Mouse (Mus musculus) liver, embryonic 16.5 days (tissue): ENCODE measurements around the gene Cer1. TPM values are rescaled to one million over a fixed set of nuclear protein-coding genes. Genes with fewer than 3 reads are reported as not detected.

Experiments used
- ATAC-seq: fragments of 200-750 bp; cut with Nextera tagmentation; 2 replicates; pipeline ENCODE4 v1.8.0; 2017; ENCODE audit warnings: low read depth, mild to moderate bottlenecking, moderate number of reproducible peaks, moderate library complexity
- H3K27ac ChIP-seq: fragments of 300-500 bp; sonication (generic); 2 replicates; pipeline ENCODE4 v1.5.1; 2014; ENCODE audit warnings: mild to moderate bottlenecking, low read length
- H3K27me3 ChIP-seq: fragments of 300-500 bp; sonication (generic); 2 replicates; pipeline ENCODE4 v1.6.1; 2014; ENCODE audit warnings: low read depth, low read length, mixed read lengths; ENCODE audit not compliant: control insufficient read depth, insufficient read depth
- H3K36me3 ChIP-seq: fragments of 300-500 bp; sonication (generic); 2 replicates; pipeline ENCODE4 v1.6.1; 2014; ENCODE audit warnings: mild to moderate bottlenecking; ENCODE audit not compliant: control insufficient read depth, insufficient read depth
- H3K4me1 ChIP-seq: fragments of 300-500 bp; sonication (generic); 2 replicates; pipeline ENCODE4 v1.6.1; 2014; ENCODE audit warnings: low read depth, low read length, mixed read lengths; ENCODE audit not compliant: control insufficient read depth
- H3K4me2 ChIP-seq: fragments of 300-500 bp; sonication (generic); 2 replicates; pipeline ENCODE4 v1.6.1; 2014; ENCODE audit warnings: low read depth, low read length, mixed read lengths
- H3K4me3 ChIP-seq: fragments of 300-500 bp; sonication (generic); 2 replicates; pipeline ENCODE4 v1.5.1; 2014; ENCODE audit warnings: low read depth, mild to moderate bottlenecking, low read length
- H3K9ac ChIP-seq: fragments of 300-500 bp; sonication (generic); 2 replicates; pipeline ENCODE4 v1.6.1; 2014; ENCODE audit warnings: low read depth, low read length
- H3K9me3 ChIP-seq: fragments of 300-500 bp; sonication (generic); replicated peaks from 2 replicates; pipeline ENCODE4 v1.6.1; 2016; ENCODE audit warnings: low read length; ENCODE audit not compliant: control insufficient read depth
- WGBS: fragments of 180-500 bp; shearing (Covaris S2); extraction: QIAGEN DNeasy Blood & Tissue Kit; methylation state at CpG from one replicate; pipeline ENCODE4 v1.1.7; 2014; ENCODE audit not compliant: insufficient replicate concordance; 5-methylcytosine and 5-hydroxymethylcytosine counted together
- polyA plus RNA-seq: library from polyadenylated mRNA; unstranded; fragments of >200 nt; fragmentation: Nextera tagmentation; extraction: Ambion mirVana; gene quantifications from 2 replicates; pipeline ENCODE4 v1.2.1, GENCODE M21; 2015

Gene Cer1
- polyA plus RNA-seq, 1 experiment from 2014 or later, result not detected

GRCm38 (mm10) chr4:82914601-82915143 lies 29.7 kb upstream of the Cer1 start:
- H3K4me2 ChIP-seq, result no peak overlapping the region
- H3K4me1 ChIP-seq, result no peaks in the 10 kb centered on the region
- no peak overlapping the region for H3K4me3 ChIP-seq
- no peaks in the 10 kb centered on the region for H3K27me3 ChIP-seq
- no peaks in the 10 kb centered on the region for H3K9me3 ChIP-seq
- ATAC-seq, result no peak
- 66% methylated on average over 11 of the region's 11 CpGs for WGBS
- H3K27ac ChIP-seq, result no peak overlapping the region
- no peaks in the 10 kb centered on the region for H3K36me3 ChIP-seq
- H3K9ac ChIP-seq, result no peak overlapping the region

- Histone ChIP-seq H3K9ac (no peak overlapping the region), H3K4me2 (no peak overlapping the region), H3K27ac (no peak overlapping the region), H3K27me3 (no peaks in the 10 kb centered on the region), H3K4me1 (no peaks in the 10 kb centered on the region), H3K9me3 (no peaks in the 10 kb centered on the region), H3K4me3 (no peak overlapping the region), H3K36me3 (no peaks in the 10 kb centered on the region)
- WGBS, result 79% methylated on average over 10 of the region's 10 CpGs
- no peak for ATAC-seq
Measured at GRCm38 (mm10) chr4:82895227-82895626, 10.3 kb upstream of the Cer1 start.

GRCm38 (mm10) chr4:82892247-82892646 lies 7.3 kb upstream of the Cer1 start:
- Histone ChIP-seq H3K9me3 (no peaks in the 10 kb centered on the region), H3K4me1 (no peaks in the 10 kb centered on the region), H3K27ac (no peak overlapping the region), H3K9ac (no peak overlapping the region), H3K4me3 (no peak overlapping the region), H3K36me3 (no peaks in the 10 kb centered on the region), H3K27me3 (no peaks in the 10 kb centered on the region), H3K4me2 (no peak overlapping the region)
- ATAC-seq, result no peak
- 61% methylated on average over 5 of the region's 5 CpGs for WGBS

- H3K36me3 ChIP-seq, result no peaks in the 10 kb centered on the region
- H3K4me3 ChIP-seq, result no peak overlapping the region
- H3K9me3 ChIP-seq, result no peaks in the 10 kb centered on the region
- no peaks in the 10 kb centered on the region for H3K4me1 ChIP-seq
- no peak overlapping the region for H3K27ac ChIP-seq
- no peak for ATAC-seq
- no peak overlapping the region for H3K4me2 ChIP-seq
- 66% methylated on average over 2 of the region's 2 CpGs for WGBS
- H3K9ac ChIP-seq, result no peak overlapping the region
- H3K27me3 ChIP-seq, result no peaks in the 10 kb centered on the region
Measured at GRCm38 (mm10) chr4:82891566-82891965, 6.6 kb upstream of the Cer1 start.

GRCm38 (mm10) chr4:82891049-82891448 lies 6.1 kb upstream of the Cer1 start:
- WGBS, result 78% methylated on average over 7 of the region's 7 CpGs
- Histone ChIP-seq H3K4me2 (no peak overlapping the region), H3K4me3 (no peak overlapping the region), H3K9me3 (no peaks in the 10 kb centered on the region), H3K4me1 (no peaks in the 10 kb centered on the region), H3K36me3 (no peaks in the 10 kb centered on the region), H3K27me3 (no peaks in the 10 kb centered on the region), H3K9ac (no peak overlapping the region), H3K27ac (no peak overlapping the region)
- ATAC-seq, result no peak

GRCm38 (mm10) chr4:82890585-82890984 lies 5.6 kb upstream of the Cer1 start:
- Histone ChIP-seq H3K36me3 (no peaks in the 10 kb centered on the region), H3K4me1 (no peaks in the 10 kb centered on the region), H3K9me3 (no peaks in the 10 kb centered on the region), H3K4me3 (no peak overlapping the region), H3K4me2 (no peak overlapping the region), H3K27ac (no peak overlapping the region), H3K27me3 (no peaks in the 10 kb centered on the region), H3K9ac (no peak overlapping the region)
- no peak for ATAC-seq
- WGBS, result 54% methylated on average over 4 of the region's 4 CpGs

GRCm38 (mm10) chr4:82886148-82886547 lies 1.2 kb upstream of the Cer1 start:
- no peak for ATAC-seq
- Histone ChIP-seq H3K9ac (no peak overlapping the region), H3K4me1 (no peaks in the 10 kb centered on the region), H3K9me3 (no peaks in the 10 kb centered on the region), H3K4me2 (no peak overlapping the region), H3K27me3 (no peaks in the 10 kb centered on the region), H3K27ac (no peak overlapping the region), H3K4me3 (no peak overlapping the region), H3K36me3 (no peaks in the 10 kb centered on the region)
- whole genome bisulfite sequencing, result 46% methylated on average over 2 of the region's 2 CpGs

- Histone ChIP-seq H3K27ac (no peak overlapping the region), H3K4me3 (no peak overlapping the region), H3K36me3 (no peaks in the 10 kb centered on the region), H3K9me3 (no peaks in the 10 kb centered on the region), H3K4me2 (no peak overlapping the region), H3K9ac (no peak overlapping the region), H3K27me3 (no peaks in the 10 kb centered on the region), H3K4me1 (no peaks in the 10 kb centered on the region)
- no peak for ATAC-seq
- 40% methylated on average over 1 of the region's 1 CpGs for WGBS
Measured at GRCm38 (mm10) chr4:82885535-82885913, 576 bp upstream of the Cer1 start.

GRCm38 (mm10) chr4:82882500-82882899 lies 2.4 kb downstream of the Cer1 start:
- ATAC-seq, result no peak
- 65% methylated on average over 9 of the region's 9 CpGs for WGBS

More at GRCm38 (mm10) chr4:82882500-82882899, 2.4 kb downstream of the Cer1 start:
- Histone ChIP-seq H3K4me1 (no peaks in the 10 kb centered on the region), H3K36me3 (no peaks in the 10 kb centered on the region), H3K27ac (no peak overlapping the region), H3K4me2 (no peak overlapping the region), H3K27me3 (no peaks in the 10 kb centered on the region), H3K9ac (no peak overlapping the region), H3K9me3 (no peaks in the 10 kb centered on the region), H3K4me3 (no peak overlapping the region)
